Mouse (Mus musculus): ENCODE measurements around the gene Olfml3.

GRCm38 (mm10) chr3:103726642-103727041, 11.2 kb downstream of the Olfml3 start:
- no peak for TF ChIP-seq CTCF (IDR thresholded peaks at IDR 0.05; ENCODE audit: low read depth)
- TF ChIP-seq EP300 (IDR thresholded peaks at IDR 0.05; ENCODE audit: low read depth) = no peak
